ENCODE assay signal across 22 mouse cellular contexts in the genomic region with DNA sequence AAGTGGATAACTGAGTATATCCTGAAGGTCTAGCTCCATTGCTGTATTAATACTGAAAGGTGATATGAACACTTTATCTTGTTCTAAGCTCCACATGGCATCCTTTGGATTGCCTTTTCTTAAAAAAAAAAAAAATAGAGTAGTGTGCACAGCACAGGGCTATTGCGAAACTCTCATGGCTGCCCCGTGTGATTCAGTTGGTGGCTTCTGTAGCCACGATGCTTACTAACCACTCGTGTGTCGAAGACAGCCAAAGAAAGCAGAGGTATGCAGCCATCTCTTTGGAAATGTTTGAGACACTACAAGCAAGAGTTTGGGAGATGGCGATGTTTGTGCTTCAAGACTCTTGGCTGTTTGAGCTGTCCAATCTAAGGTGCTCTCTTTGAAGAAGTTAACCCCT. TPM values are rescaled to one million over a fixed set of nuclear protein-coding genes. Genes with fewer than 3 reads are reported as not detected.
"Had no signal": no experiment of that assay in that cellular context is flagged by ENCODE, and none has a peak within 500 bp of the region (broad histone marks: within the 10 kb centered on the region; RNA-seq: fewer than 3 reads in every experiment).

No protein-coding gene starts in this region.

- H3K27me3 ChIP-seq: kidney, embryonic 15.5 days; midbrain, embryonic 15.5 days had no signal

- H3K9ac ChIP-seq: kidney, embryonic 15.5 days; liver, embryonic 14.5 days; midbrain, embryonic 15.5 days had no signal

- DNase-seq: kidney, adult 2 months; kidney, postnatal 25 days; lung, adult 2 months; lung, postnatal 36 days; right cerebral cortex, postnatal 25 days; thymus, postnatal 14 days had no signal

- H3K36me3 ChIP-seq: kidney, embryonic 15.5 days; limb, embryonic 10.5 days; midbrain, embryonic 15.5 days had no signal

- ATAC-seq: intestine, embryonic 16.5 days; lung, postnatal 0 days; midbrain, embryonic 15.5 days had no signal

- H3K4me3 ChIP-seq: kidney, embryonic 15.5 days; limb, embryonic 10.5 days; midbrain, embryonic 15.5 days had no signal

- H3K27ac ChIP-seq: kidney, embryonic 15.5 days; limb, embryonic 10.5 days; liver, embryonic 14.5 days; midbrain, embryonic 15.5 days; stomach, postnatal 0 days had no signal

- H3K4me2 ChIP-seq: kidney, embryonic 15.5 days; midbrain, embryonic 11.5 days; midbrain, embryonic 15.5 days had no signal

- H3K9me3 ChIP-seq: kidney, embryonic 15.5 days; limb, embryonic 10.5 days; midbrain, embryonic 15.5 days had no signal

- H3K4me1 ChIP-seq: kidney, embryonic 15.5 days; limb, embryonic 10.5 days; midbrain, embryonic 15.5 days had no signal

RNA-seq across cellular contexts. Expression of gene Ccdc83, which starts 22.4 kb away (rescaled TPM):
- total RNA-seq: layer of hippocampus, adult 18-20 months; layer of hippocampus, postnatal 10 days; left cerebral cortex, adult 18-20 months; left cerebral cortex, postnatal 10 days; megakaryocyte, adult 5-6 weeks had no signal
- polyA plus RNA-seq: intestine, embryonic 16.5 days; kidney, adult 2 months; kidney, embryonic 15.5 days; limb, embryonic 10.5 days; limb, embryonic 14.5 days; liver, embryonic 14.5 days; midbrain, embryonic 15.5 days; neural tube, embryonic 14.5 days; small intestine, adult 2 months; stomach, postnatal 0 days had no signal
